Mouse (Mus musculus) small intestine, adult 2 months (tissue): Measurements from ENCODE around the gene Gm20388. TPM values are rescaled to one million over a fixed set of nuclear protein-coding genes. Genes with fewer than 3 reads are reported as not detected.

Experiments
- H3K27ac ChIP-seq: fragments of 200-500 bp; 2 replicates; pipeline ENCODE4 v1.5.1; 2012; ENCODE audit warnings: low read depth, low read length, control low read depth, inconsistent platforms; ENCODE audit not compliant: insufficient read depth
- H3K27me3 ChIP-seq: fragments of 200-500 bp; 2 replicates; pipeline ENCODE4 v1.6.1; 2012; ENCODE audit warnings: mild to moderate bottlenecking, moderate library complexity, low read length, inconsistent platforms; ENCODE audit not compliant: control insufficient read depth, insufficient read depth
- H3K36me3 ChIP-seq: fragments of 200-500 bp; 2 replicates; pipeline ENCODE4 v1.6.1; 2012; ENCODE audit warnings: mild to moderate bottlenecking, low read length, control low read depth, inconsistent platforms; ENCODE audit not compliant: control insufficient read depth, insufficient read depth
- H3K4me1 ChIP-seq: fragments of 200-500 bp; 2 replicates; pipeline ENCODE4 v1.6.1; 2012; ENCODE audit warnings: low read length, inconsistent platforms, mixed read lengths; ENCODE audit not compliant: control insufficient read depth, insufficient read depth, insufficient read length
- H3K4me3 ChIP-seq: fragments of 200-500 bp; 2 replicates; pipeline ENCODE4 v1.5.1; 2012; ENCODE audit warnings: low read depth, mild to moderate bottlenecking, control low read depth, inconsistent platforms, low read length, moderate library complexity
- CTCF ChIP-seq: fragments of 200-500 bp; IDR thresholded peaks from 2 replicates; pipeline ENCODE4 v1.5.1; 2012; ENCODE audit warnings: low read depth, mild to moderate bottlenecking, control low read depth, inconsistent platforms, low read length, moderate library complexity, mixed read lengths; ENCODE audit not compliant: insufficient replicate concordance, insufficient read length; ENCODE audit errors: extremely low read depth
- POLR2A ChIP-seq: fragments of 200-500 bp; IDR thresholded peaks from 2 replicates; pipeline ENCODE4 v1.6.1; 2012; ENCODE audit warnings: low read depth, mild to moderate bottlenecking, control low read depth, inconsistent platforms, low read length, moderate library complexity
- WGBS: fragments of 180-500 bp; shearing (Covaris S2); methylation state at CpG from one replicate; pipeline ENCODE4 v1.1.7; 2018; 5-methylcytosine and 5-hydroxymethylcytosine counted together
- polyA plus RNA-seq: library from polyadenylated mRNA; depleted of rRNA; stranded (reverse); fragments of >200 nt; gene quantifications from 2 replicates; pipeline ENCODE4 v1.2.3, GENCODE M21; 2012

Gm20388 gene
- polyA plus RNA-seq, 1 experiment, result 37.3 TPM

DNA sequence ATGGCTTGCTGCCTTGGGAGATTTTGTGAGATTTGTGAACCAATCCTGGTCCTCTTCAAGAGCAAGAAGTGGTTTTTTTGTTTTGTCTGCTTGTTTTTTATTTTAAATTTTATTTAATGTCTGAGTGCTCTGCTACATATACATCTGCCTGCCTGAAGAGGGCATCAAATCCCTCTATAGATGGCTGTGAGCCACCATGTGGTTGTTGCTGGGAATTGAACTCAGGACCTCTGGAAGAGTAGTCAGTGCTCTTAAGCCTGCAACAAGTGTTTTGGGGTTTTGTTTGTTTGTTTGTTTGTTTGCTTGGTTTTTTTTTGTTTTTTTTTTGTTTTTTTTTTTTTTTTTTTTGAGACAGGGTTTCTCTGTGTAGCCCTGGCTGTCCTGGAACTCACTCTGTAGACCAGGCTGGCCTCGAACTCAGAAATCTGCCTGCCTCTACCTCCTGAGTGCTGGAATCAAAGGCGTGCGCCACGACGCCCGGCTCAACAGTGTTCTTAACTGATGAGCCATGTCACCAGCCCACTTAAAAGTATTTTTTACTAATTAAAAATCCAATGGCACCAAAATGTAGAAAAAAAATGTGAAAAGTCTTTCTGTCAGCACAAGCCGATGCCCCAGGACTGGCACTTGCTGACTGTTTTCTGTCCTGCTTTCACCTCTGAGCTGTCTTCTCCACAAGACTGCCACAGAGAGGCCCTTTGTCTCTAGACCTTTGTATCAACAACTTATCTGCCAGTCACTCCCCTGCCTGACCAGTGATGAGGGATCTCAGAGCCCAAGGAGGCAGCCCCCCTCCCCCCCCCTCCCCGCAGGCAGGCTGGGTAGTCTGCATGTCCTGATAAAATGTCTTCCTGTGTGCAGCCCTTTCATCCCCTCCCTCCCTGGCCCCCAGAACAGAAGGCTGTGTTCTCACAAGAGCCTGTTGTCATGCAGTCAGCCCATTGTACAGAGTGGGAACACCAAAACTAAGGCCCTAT is 3505.6 kb downstream of the Gm20388 start:
- Histone ChIP-seq H3K4me1 (peaks cover 10% of the 10 kb centered on the region), H3K27ac (no peak overlapping the region), H3K27me3 (peaks cover 22% of the 10 kb centered on the region), H3K36me3 (no peaks in the 10 kb centered on the region), H3K4me3 (no peak overlapping the region)
- 75% methylated on average over 8 of the region's 8 CpGs for WGBS
- TF ChIP-seq POLR2A (no peak), CTCF (no peak)

DNA sequence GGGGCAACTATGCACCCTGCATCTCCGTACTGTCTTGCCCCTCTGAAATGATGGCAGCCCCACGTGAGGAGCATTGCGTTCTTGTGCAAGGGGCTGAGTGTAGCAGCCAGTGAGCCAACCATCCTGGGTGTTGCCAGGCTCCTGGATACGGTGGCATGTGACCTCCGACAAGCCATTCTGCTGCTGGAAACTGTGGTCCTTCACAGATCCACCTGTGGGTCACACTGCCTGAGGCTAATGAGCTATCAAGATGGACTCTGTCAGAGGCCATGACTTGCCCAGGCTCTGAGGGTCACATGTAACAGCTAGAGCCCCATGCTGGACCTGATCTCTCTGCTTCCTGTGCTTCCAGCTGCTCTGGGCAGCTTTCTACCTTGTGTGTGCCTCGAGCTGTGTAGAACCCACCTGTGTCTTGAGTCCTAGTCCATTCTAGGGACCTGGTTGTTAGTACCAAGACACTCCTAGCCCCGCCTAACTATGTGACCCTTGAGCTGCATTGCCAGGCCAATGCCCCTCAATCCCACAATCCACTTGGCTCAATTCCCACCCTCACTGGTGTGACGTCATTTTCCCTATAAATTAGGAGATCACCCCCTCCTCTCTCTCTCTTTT is 3506.4 kb downstream of the Gm20388 start:
- Histone ChIP-seq H3K36me3 (no peaks in the 10 kb centered on the region), H3K27me3 (peaks cover 15% of the 10 kb centered on the region; the same call in 1 of the 2 replicates), H3K4me1 (peaks cover 5% of the 10 kb centered on the region), H3K4me3 (no peak overlapping the region), H3K27ac (no peak overlapping the region)
- WGBS, result 50% methylated on average over 8 of the region's 8 CpGs
- no peak for TF ChIP-seq CTCF
- TF ChIP-seq POLR2A, result no peak

DNA sequence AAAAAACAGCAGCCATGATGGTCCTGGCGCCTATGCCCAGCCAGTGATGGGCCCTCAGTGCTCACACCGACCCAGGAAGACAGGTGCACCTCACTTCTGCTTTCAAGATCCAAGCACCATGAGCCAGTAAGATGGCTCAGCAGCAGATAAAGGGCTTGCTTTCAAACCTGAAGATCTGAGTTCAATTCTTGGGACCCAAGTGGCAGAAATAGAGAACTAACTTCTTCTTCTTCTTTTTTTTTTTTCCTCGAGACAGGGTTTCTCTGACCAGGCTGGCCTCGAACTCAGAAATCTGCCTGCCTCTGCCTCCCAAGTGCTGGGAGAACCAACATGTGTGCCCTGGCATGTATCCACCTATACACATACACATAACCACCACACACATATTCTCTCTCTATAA is 3509.1 kb downstream of the Gm20388 start:
- no peak overlapping the region for H3K27ac ChIP-seq
- H3K36me3 ChIP-seq, result no peaks in the 10 kb centered on the region
- WGBS, result 76% methylated on average over 4 of the region's 4 CpGs
- no peak for TF ChIP-seq POLR2A
- no peak for TF ChIP-seq CTCF
- H3K4me1 ChIP-seq, result peaks cover 13% of the 10 kb centered on the region
- H3K4me3 ChIP-seq, result no peak overlapping the region
- H3K27me3 ChIP-seq, result no peaks in the 10 kb centered on the region

DNA sequence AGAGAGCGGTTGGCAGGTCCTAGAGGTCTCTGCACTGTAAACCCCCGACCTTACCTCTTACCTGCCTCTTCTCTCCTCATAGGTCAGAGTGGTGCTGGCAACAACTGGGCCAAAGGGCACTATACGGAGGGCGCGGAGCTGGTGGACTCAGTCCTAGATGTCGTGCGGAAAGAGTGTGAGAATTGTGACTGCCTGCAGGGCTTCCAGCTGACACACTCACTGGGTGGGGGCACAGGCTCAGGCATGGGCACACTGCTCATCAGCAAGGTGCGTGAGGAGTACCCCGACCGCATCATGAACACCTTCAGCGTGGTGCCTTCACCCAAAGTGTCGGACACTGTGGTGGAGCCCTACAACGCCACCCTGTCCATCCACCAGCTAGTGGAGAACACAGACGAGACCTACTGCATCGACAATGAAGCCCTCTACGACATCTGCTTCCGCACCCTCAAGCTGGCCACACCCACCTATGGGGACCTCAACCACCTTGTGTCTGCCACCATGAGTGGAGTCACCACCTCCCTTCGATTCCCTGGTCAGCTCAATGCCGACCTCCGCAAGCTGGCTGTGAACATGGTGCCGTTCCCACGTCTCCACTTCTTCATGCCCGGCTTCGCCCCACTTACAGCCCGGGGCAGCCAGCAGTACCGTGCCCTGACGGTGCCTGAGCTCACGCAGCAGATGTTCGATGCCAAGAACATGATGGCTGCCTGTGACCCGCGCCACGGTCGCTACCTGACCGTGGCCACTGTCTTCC is 3510.1 kb downstream of the Gm20388 start:
- H3K27me3 ChIP-seq, result no peaks in the 10 kb centered on the region
- 93% methylated on average over 34 of the region's 34 CpGs for WGBS

DNA sequence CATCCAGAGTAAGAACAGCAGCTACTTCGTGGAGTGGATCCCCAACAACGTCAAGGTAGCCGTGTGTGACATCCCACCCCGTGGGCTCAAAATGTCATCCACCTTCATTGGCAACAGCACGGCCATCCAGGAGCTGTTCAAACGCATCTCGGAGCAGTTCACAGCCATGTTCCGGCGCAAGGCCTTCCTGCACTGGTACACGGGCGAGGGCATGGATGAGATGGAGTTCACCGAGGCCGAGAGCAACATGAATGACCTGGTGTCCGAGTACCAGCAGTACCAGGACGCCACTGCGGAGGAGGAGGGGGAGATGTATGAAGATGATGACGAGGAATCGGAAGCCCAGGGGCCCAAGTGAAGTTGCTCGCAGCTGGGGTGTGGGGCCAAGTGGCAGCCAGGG is 3510.7 kb downstream of the Gm20388 start:
- H3K36me3 ChIP-seq, result no peaks in the 10 kb centered on the region
- peaks cover 13% of the 10 kb centered on the region for H3K4me1 ChIP-seq
- 84% methylated on average over 19 of the region's 19 CpGs for WGBS
- no peaks in the 10 kb centered on the region for H3K27me3 ChIP-seq
- no peak overlapping the region for H3K27ac ChIP-seq
- TF ChIP-seq CTCF, result no peak
- no peak for TF ChIP-seq POLR2A
- H3K4me3 ChIP-seq, result no peak overlapping the region

More for the DNA sequence above, 3510.1 kb downstream of the Gm20388 start:
- TF ChIP-seq CTCF (no peak), POLR2A (no peak)
- Histone ChIP-seq H3K36me3 (no peaks in the 10 kb centered on the region), H3K4me3 (no peak overlapping the region), H3K27ac (no peak overlapping the region), H3K4me1 (peaks cover 13% of the 10 kb centered on the region)

DNA sequence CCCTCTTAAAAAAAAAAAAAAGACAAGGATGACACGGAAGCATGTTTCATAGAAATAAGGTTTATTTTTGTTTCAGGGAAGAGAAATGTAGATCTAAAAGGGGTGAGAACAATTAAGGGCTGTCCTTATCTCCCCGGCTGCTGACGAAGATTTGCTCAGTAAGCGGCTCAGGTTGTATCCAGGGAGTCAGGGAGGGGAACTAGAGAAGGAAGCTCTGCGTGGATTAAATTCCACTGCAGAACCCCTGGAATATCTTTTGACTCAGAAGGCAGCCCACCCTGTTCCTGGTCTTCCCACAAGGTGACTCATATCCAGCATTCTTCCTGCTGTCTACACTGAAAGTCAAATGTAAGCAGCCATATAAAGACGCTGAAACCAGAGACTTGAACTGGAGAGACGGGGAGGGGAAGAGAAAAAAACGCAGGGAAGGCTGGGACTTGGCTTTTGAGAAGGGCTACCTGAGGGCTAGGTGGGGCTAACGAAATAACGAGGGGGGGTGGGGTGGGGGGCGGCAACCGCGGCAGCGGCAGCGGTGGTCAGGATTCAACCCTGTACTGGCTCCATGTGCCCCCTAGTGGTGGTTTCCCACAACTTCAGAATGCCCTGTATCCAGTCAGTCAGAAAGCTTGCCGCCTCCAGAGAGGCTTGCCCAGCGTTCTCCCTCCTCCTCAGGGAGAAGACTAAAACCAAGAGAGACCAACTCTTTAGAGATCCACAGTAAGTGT is 3511.6 kb downstream of the Gm20388 start:
- peaks cover 8% of the 10 kb centered on the region; the same call in 1 of the 2 replicates for H3K4me1 ChIP-seq
- H3K4me3 ChIP-seq, result no peak overlapping the region
- no peaks in the 10 kb centered on the region for H3K36me3 ChIP-seq
- TF ChIP-seq CTCF (peak; percentile 72; the same call in 1 of the 2 replicates), POLR2A (no peak)
- WGBS, result 4% methylated on average over 17 of the region's 17 CpGs
- H3K27ac ChIP-seq, result no peak overlapping the region
- H3K27me3 ChIP-seq, result no peaks in the 10 kb centered on the region
